Mouse (Mus musculus) hindbrain, embryonic 11.5 days (tissue): Measurements from ENCODE around the gene Gatad2b. TPM values are rescaled to one million over a fixed set of nuclear protein-coding genes. Genes with fewer than 3 reads are reported as not detected.

ENCODE experiments used
- polyA plus RNA-seq: library from polyadenylated mRNA; unstranded; fragments of >200 nt; fragmentation: Nextera tagmentation; extraction: Ambion mirVana; gene quantifications from 2 replicates; pipeline ENCODE4 v1.2.1, GENCODE M21; 2014

Gatad2b gene
- polyA plus RNA-seq, 1 experiment from 2014 or later = 26.0 TPM

Other genes with a start within 250 kb of the Gatad2b start
- 223 and 230 TPM in 2 replicates for gene 4933434E20Rik, start 241.5 kb upstream of the Gatad2b start, polyA plus RNA-seq
- 203 and 230 TPM in 2 replicates for gene Ubap2l, start 240.6 kb upstream of the Gatad2b start, polyA plus RNA-seq
- 558 and 580 TPM in 2 replicates for gene Tpm3, start 220.5 kb upstream of the Gatad2b start, polyA plus RNA-seq
- gene Nup210l, start 189.0 kb upstream of the Gatad2b start, polyA plus RNA-seq = 0.32 and 0.66 TPM in 2 replicates
- gene Rps27, start 79.5 kb upstream of the Gatad2b start, polyA plus RNA-seq = 1,119 and 1,121 TPM in 2 replicates
- 14.6 and 15.5 TPM in 2 replicates for gene Rab13, start 79.5 kb upstream of the Gatad2b start, polyA plus RNA-seq
- 101 and 104 TPM in 2 replicates for gene Jtb, start 61.6 kb upstream of the Gatad2b start, polyA plus RNA-seq
- gene Creb3l4, start 49.7 kb upstream of the Gatad2b start, polyA plus RNA-seq = 4.5 and 4.9 TPM in 2 replicates
- 49.1 and 55.3 TPM in 2 replicates for gene Slc39a1, start 45.0 kb upstream of the Gatad2b start, polyA plus RNA-seq
- gene Crtc2, start 39.0 kb upstream of the Gatad2b start, polyA plus RNA-seq = 9.8 and 10.6 TPM in 2 replicates
- gene Dennd4b, start 28.0 kb upstream of the Gatad2b start, polyA plus RNA-seq = 3.8 and 4.5 TPM in 2 replicates
- 13.5 and 14.8 TPM in 2 replicates for gene Slc27a3, start 96.8 kb downstream of the Gatad2b start, polyA plus RNA-seq
- 34.2 and 34.7 TPM in 2 replicates for gene Ints3, start 140.4 kb downstream of the Gatad2b start, polyA plus RNA-seq
- gene Npr1, start 172.7 kb downstream of the Gatad2b start, polyA plus RNA-seq = 2.5 and 3.7 TPM in 2 replicates
- 364 and 368 TPM in 2 replicates for gene Ilf2, start 182.9 kb downstream of the Gatad2b start, polyA plus RNA-seq
- gene Snapin, start 197.9 kb downstream of the Gatad2b start, polyA plus RNA-seq = 72.3 and 77.9 TPM in 2 replicates
- 138 and 143 TPM in 2 replicates for gene Chtop, start 216.3 kb downstream of the Gatad2b start, polyA plus RNA-seq
- 8.4 and 9.8 TPM in 2 replicates for gene S100a1, start 221.2 kb downstream of the Gatad2b start, polyA plus RNA-seq
- 10.9 and 15.0 TPM in 2 replicates for gene S100a13, start 221.3 kb downstream of the Gatad2b start, polyA plus RNA-seq
- gene S100a14, start 233.7 kb downstream of the Gatad2b start, polyA plus RNA-seq = not detected in 2 replicates
- 57.0 and 59.8 TPM in 2 replicates for gene S100a16, start 244.1 kb downstream of the Gatad2b start, polyA plus RNA-seq